Mouse (Mus musculus): ENCODE results near the gene Smim5. TPM values are rescaled to one million over a fixed set of nuclear protein-coding genes. Genes with fewer than 3 reads are reported as not detected.
"Not testable (repeated sequence)": the region's sequence is repeated elsewhere in the genome, so short reads cannot be mapped to it uniquely, and the experiment has no call there.

Smim5 gene
- 0.27 and 0.59 TPM in 2 replicates for polyA plus RNA-seq (2014; fragmentation: Nextera tagmentation; extraction: Ambion mirVana)

- whole genome bisulfite sequencing = 30% methylated on average over 16 of the region's 16 CpGs
- H3K9ac ChIP-seq (ENCODE audit: low read length) = peak within 1 kb of the TSS; percentile 34; the same call in 1 of the 2 replicates
- H3K9me3 ChIP-seq (ENCODE audit: control insufficient read depth, low read length) = no peaks in the 10 kb centered on the region
- DNase-seq (ENCODE audit: low spot score, missing footprints) = peak; percentile 92
- H3K4me1 ChIP-seq (ENCODE audit: control insufficient read depth, insufficient read depth, low read length) = peaks cover 15% of the 10 kb centered on the region
- no peaks in the 10 kb centered on the region for H3K27me3 ChIP-seq (ENCODE audit: control insufficient read depth, insufficient read depth, low read length)
- H3K36me3 ChIP-seq (ENCODE audit: control insufficient read depth, insufficient read depth, low read length) = 0 out of 2 replicates have a peak, but pooled peaks cover 3% of the 10 kb centered on the region
- H3K4me2 ChIP-seq = no peak within 1 kb of the TSS; the same call in 1 of the 2 replicates
- no peak within 1 kb of the TSS for H3K4me3 ChIP-seq (ENCODE audit: low read depth, low read length)
- ATAC-seq (ENCODE audit: low FRiP score) = peak; percentile 59; the same call in 1 of the 2 replicates
- no peak within 1 kb of the TSS for H3K27ac ChIP-seq (ENCODE audit: low read depth, low read length)
Measured at GRCm38 (mm10) chr11:115899486-115900266, at the start of gene Smim5. TSS of gene Smim5 (plus strand) at chr11:115899966.

DNA sequence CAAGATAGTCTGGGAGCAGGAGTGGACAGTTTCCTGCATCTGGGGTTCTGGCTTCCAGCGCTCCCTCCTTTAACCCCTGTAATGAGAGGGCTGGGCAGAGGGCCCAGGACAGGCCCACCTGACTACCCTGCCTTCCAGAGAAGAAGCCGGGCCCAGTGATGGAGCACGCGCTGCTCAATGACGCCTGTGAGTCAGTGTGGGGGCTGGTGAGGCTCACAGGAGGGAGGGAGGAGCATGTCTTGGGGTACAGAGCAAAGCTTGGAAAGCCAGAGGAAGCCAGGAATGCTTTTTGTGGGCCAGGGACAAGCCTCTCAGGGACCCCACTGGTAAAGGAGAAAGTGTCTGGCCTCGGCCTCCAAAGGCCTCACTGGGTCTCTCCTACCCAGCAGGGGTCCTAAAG lies 45.1 kb upstream of the Smim5 start:
- Histone ChIP-seq H3K4me1 (ENCODE audit: control insufficient read depth, insufficient read depth, low read length) (0 out of 2 replicates have a peak, but pooled peaks cover 4% of the 10 kb centered on the region), H3K4me3 (ENCODE audit: low read depth, low read length) (no peak overlapping the region), H3K27ac (ENCODE audit: low read depth, low read length) (no peak overlapping the region), H3K4me2 (no peak overlapping the region), H3K36me3 (ENCODE audit: control insufficient read depth, insufficient read depth, low read length) (no peaks in the 10 kb centered on the region; the same call in 1 of the 2 replicates), H3K9me3 (ENCODE audit: control insufficient read depth, low read length) (no peaks in the 10 kb centered on the region), H3K27me3 (ENCODE audit: control insufficient read depth, insufficient read depth, low read length) (peaks cover 22% of the 10 kb centered on the region), H3K9ac (ENCODE audit: low read length) (no peak overlapping the region)
- DNase-seq (ENCODE audit: low spot score, missing footprints) (no peak), ATAC-seq (ENCODE audit: low FRiP score) (no peak)
- 79% methylated on average over 6 of the region's 6 CpGs for WGBS

- not testable (repeated sequence) for DNase-seq (ENCODE audit: low spot score, missing footprints); H3K4me2 ChIP-seq; H3K27ac ChIP-seq (ENCODE audit: low read depth, low read length); H3K9ac ChIP-seq (ENCODE audit: low read length); H3K4me1 ChIP-seq (ENCODE audit: control insufficient read depth, insufficient read depth, low read length); ATAC-seq (ENCODE audit: low FRiP score); H3K36me3 ChIP-seq (ENCODE audit: control insufficient read depth, insufficient read depth, low read length); H3K9me3 ChIP-seq (ENCODE audit: control insufficient read depth, low read length); H3K4me3 ChIP-seq (ENCODE audit: low read depth, low read length)
- 87% methylated on average over 4 of the region's 4 CpGs for WGBS
- H3K27me3 ChIP-seq (ENCODE audit: control insufficient read depth, insufficient read depth, low read length) = peaks cover 36% of the 10 kb centered on the region
Measured at GRCm38 (mm10) chr11:115857146-115857545, 42.6 kb upstream of the Smim5 start.

- WGBS = 49% methylated on average over 13 of the region's 13 CpGs
- ATAC-seq (ENCODE audit: low FRiP score) (no peak), DNase-seq (ENCODE audit: low spot score, missing footprints) (no peak)
- Histone ChIP-seq H3K4me1 (ENCODE audit: control insufficient read depth, insufficient read depth, low read length) (0 out of 2 replicates have a peak, but pooled peaks cover 4% of the 10 kb centered on the region), H3K9me3 (ENCODE audit: control insufficient read depth, low read length) (no peaks in the 10 kb centered on the region), H3K4me3 (ENCODE audit: low read depth, low read length) (no peak overlapping the region), H3K4me2 (no peak overlapping the region), H3K27me3 (ENCODE audit: control insufficient read depth, insufficient read depth, low read length) (peaks cover 36% of the 10 kb centered on the region), H3K27ac (ENCODE audit: low read depth, low read length) (no peak overlapping the region), H3K9ac (ENCODE audit: low read length) (no peak overlapping the region; the same call in none of the 2 replicates), H3K36me3 (ENCODE audit: control insufficient read depth, insufficient read depth, low read length) (no peaks in the 10 kb centered on the region; the same call in 1 of the 2 replicates)
Measured at GRCm38 (mm10) chr11:115857936-115858335, 41.8 kb upstream of the Smim5 start.

- peak within 1 kb of the TSS; percentile 40 for H3K9ac ChIP-seq (ENCODE audit: low read length)
- DNase-seq (ENCODE audit: low spot score, missing footprints) (peak; percentile 94), ATAC-seq (ENCODE audit: low FRiP score) (no peak)
- peak within 1 kb of the TSS; percentile 22 for H3K4me3 ChIP-seq (ENCODE audit: low read depth, low read length)
- no peaks in the 10 kb centered on the region for H3K9me3 ChIP-seq (ENCODE audit: control insufficient read depth, low read length)
- H3K27me3 ChIP-seq (ENCODE audit: control insufficient read depth, insufficient read depth, low read length) = peaks cover 36% of the 10 kb centered on the region
- H3K36me3 ChIP-seq (ENCODE audit: control insufficient read depth, insufficient read depth, low read length) = no peaks in the 10 kb centered on the region; the same call in 1 of the 2 replicates
- 10% methylated on average over 27 of the region's 27 CpGs for WGBS
- 0 out of 2 replicates have a peak, but pooled peaks cover 4% of the 10 kb centered on the region for H3K4me1 ChIP-seq (ENCODE audit: control insufficient read depth, insufficient read depth, low read length)
- peak within 1 kb of the TSS; percentile 44 for H3K4me2 ChIP-seq
- H3K27ac ChIP-seq (ENCODE audit: low read depth, low read length) = no peak within 1 kb of the TSS
Measured at GRCm38 (mm10) chr11:115858354-115858753, 41.4 kb upstream of the Smim5 start, which contains the start of gene Myo15b. TSS of gene Myo15b (plus strand) at chr11:115858406.

GRCm38 (mm10) chr11:115859143-115859945 lies 40.4 kb upstream of the Smim5 start:
- no peaks in the 10 kb centered on the region for H3K9me3 ChIP-seq (ENCODE audit: control insufficient read depth, low read length)
- H3K36me3 ChIP-seq (ENCODE audit: control insufficient read depth, insufficient read depth, low read length) = no peaks in the 10 kb centered on the region; the same call in 1 of the 2 replicates
- H3K9ac ChIP-seq (ENCODE audit: low read length) = no peak overlapping the region
- ATAC-seq (ENCODE audit: low FRiP score) (peak; percentile 92), DNase-seq (ENCODE audit: low spot score, missing footprints) (peak; percentile 100)
- 0 out of 2 replicates have a peak, but pooled peaks cover 4% of the 10 kb centered on the region for H3K4me1 ChIP-seq (ENCODE audit: control insufficient read depth, insufficient read depth, low read length)
- H3K27ac ChIP-seq (ENCODE audit: low read depth, low read length) = no peak overlapping the region
- H3K4me2 ChIP-seq = peak overlapping the region; percentile 44
- H3K27me3 ChIP-seq (ENCODE audit: control insufficient read depth, insufficient read depth, low read length) = peaks cover 36% of the 10 kb centered on the region
- WGBS = 2% methylated on average over 74 of the region's 75 CpGs
- peak overlapping the region; percentile 22 for H3K4me3 ChIP-seq (ENCODE audit: low read depth, low read length)

- Histone ChIP-seq H3K36me3 (ENCODE audit: control insufficient read depth, insufficient read depth, low read length) (no peaks in the 10 kb centered on the region), H3K4me3 (ENCODE audit: low read depth, low read length) (no peak overlapping the region), H3K4me2 (no peak overlapping the region), H3K9ac (ENCODE audit: low read length) (no peak overlapping the region), H3K27ac (ENCODE audit: low read depth, low read length) (no peak overlapping the region), H3K27me3 (ENCODE audit: control insufficient read depth, insufficient read depth, low read length) (peaks cover 21% of the 10 kb centered on the region), H3K9me3 (ENCODE audit: control insufficient read depth, low read length) (no peaks in the 10 kb centered on the region), H3K4me1 (ENCODE audit: control insufficient read depth, insufficient read depth, low read length) (0 out of 2 replicates have a peak, but pooled peaks cover 4% of the 10 kb centered on the region)
- no peak for DNase-seq (ENCODE audit: low spot score, missing footprints)
- WGBS = 87% methylated on average over 8 of the region's 8 CpGs
- no peak for ATAC-seq (ENCODE audit: low FRiP score)
Measured at GRCm38 (mm10) chr11:115863895-115864294, 35.9 kb upstream of the Smim5 start.

DNA sequence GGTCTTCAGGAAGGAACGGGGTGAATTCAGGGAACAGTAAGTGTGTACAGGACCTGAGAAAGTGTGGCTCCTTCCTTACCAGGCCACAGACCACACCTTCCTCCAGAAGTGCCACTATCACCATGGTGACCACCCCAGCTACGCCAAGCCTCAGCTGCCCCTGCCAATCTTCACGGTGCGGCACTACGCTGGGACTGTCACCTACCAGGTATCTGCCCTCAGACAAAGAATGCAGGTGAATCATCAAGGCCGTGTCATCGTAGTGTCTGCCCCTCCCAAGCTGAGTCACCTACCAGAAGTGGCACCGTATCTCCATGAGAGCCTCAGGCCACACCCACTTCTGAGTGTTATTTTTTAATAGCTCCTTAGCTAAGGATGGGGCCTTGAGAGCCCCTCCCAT lies 30.4 kb upstream of the Smim5 start:
- H3K9me3 ChIP-seq (ENCODE audit: control insufficient read depth, low read length) = no peaks in the 10 kb centered on the region
- no peak for ATAC-seq (ENCODE audit: low FRiP score)
- H3K4me2 ChIP-seq = no peak overlapping the region
- no peak for DNase-seq (ENCODE audit: low spot score, missing footprints)
- H3K9ac ChIP-seq (ENCODE audit: low read length) = no peak overlapping the region
- no peak overlapping the region for H3K4me3 ChIP-seq (ENCODE audit: low read depth, low read length)
- H3K27me3 ChIP-seq (ENCODE audit: control insufficient read depth, insufficient read depth, low read length) = no peaks in the 10 kb centered on the region
- WGBS = 87% methylated on average over 8 of the region's 8 CpGs
- H3K4me1 ChIP-seq (ENCODE audit: control insufficient read depth, insufficient read depth, low read length) = no peaks in the 10 kb centered on the region
- no peak overlapping the region for H3K27ac ChIP-seq (ENCODE audit: low read depth, low read length)
- H3K36me3 ChIP-seq (ENCODE audit: control insufficient read depth, insufficient read depth, low read length) = no peaks in the 10 kb centered on the region

Measured in midbrain, embryonic 11.5 days (tissue).